Mouse (Mus musculus): ENCODE results near the gene Vps37b.

Gene Vps37b

DNA sequence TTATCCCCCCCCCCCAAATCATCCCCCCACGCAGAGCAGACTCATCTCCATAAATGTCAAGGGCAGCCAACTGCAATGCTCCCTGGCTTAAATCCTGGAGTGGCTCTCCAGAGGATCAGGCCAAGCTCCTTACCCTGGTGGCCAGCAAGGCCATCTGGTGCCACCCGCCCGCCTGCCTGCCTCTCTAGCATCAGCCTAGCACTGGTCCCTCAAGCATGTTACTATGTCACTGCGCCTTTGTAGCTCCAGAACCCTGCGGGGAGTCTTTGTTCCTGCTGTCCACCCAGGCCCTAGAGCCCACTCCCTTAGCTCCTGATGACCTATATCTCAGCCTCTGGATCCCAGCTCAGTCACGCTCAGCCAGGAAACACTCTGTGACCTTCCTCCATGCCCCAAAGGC lies 7.4 kb downstream of the Vps37b start:
- Histone ChIP-seq H3K9me3 (ENCODE audit: low read length) (no peaks in the 10 kb centered on the region), H3K36me3 (ENCODE audit: insufficient read depth, low read length) (peaks cover 11% of the 10 kb centered on the region), H3K4me3 (replicated peaks; ENCODE audit: low read length) (no peak overlapping the region), H3K27me3 (ENCODE audit: insufficient read depth, low read length) (no peaks in the 10 kb centered on the region), H3K4me1 (replicated peaks; ENCODE audit: low read depth, low read length) (peaks cover 45% of the 10 kb centered on the region)
- TF ChIP-seq NANOG (IDR thresholded peaks at IDR 0.05; ENCODE audit: borderline replicate concordance, low read length) (no peak), CTCF (conservative IDR thresholded peaks at IDR 0.05; ENCODE audit: low read length) (no peak), POU5F1 (IDR thresholded peaks at IDR 0.05; ENCODE audit: borderline replicate concordance, low read length) (no peak)

DNA sequence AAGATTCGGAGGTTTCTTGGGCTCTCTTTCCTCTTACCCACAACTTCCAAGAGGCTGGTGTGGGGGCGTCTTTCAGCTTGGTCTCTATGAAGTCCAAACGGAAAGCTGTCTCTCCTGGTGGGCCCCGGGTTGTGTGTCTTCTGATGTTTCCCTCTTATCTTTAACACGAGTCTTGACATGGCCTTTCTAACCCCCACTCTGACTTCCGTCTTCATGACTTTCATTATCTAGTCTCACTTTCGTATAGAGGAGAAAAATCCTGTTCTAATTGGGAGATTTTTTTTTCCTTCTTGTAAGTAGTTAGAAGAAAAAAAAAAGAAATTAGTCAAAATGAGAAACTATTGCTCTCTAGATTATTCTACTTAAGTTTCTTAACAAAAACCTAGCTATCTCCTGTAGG lies 9.7 kb downstream of the Vps37b start:
- H3K9me3 ChIP-seq (ENCODE audit: low read length) = no peaks in the 10 kb centered on the region
- H3K36me3 ChIP-seq (ENCODE audit: insufficient read depth, low read length) = peaks cover 11% of the 10 kb centered on the region
- peaks cover 42% of the 10 kb centered on the region for H3K4me1 ChIP-seq (replicated peaks; ENCODE audit: low read depth, low read length)
- no peaks in the 10 kb centered on the region for H3K27me3 ChIP-seq (ENCODE audit: insufficient read depth, low read length)
- TF ChIP-seq CTCF (conservative IDR thresholded peaks at IDR 0.05; ENCODE audit: low read length) (no peak), POU5F1 (IDR thresholded peaks at IDR 0.05; ENCODE audit: borderline replicate concordance, low read length) (no peak), NANOG (IDR thresholded peaks at IDR 0.05; ENCODE audit: borderline replicate concordance, low read length) (no peak)
- H3K4me3 ChIP-seq (replicated peaks; ENCODE audit: low read length) = no peak overlapping the region

DNA sequence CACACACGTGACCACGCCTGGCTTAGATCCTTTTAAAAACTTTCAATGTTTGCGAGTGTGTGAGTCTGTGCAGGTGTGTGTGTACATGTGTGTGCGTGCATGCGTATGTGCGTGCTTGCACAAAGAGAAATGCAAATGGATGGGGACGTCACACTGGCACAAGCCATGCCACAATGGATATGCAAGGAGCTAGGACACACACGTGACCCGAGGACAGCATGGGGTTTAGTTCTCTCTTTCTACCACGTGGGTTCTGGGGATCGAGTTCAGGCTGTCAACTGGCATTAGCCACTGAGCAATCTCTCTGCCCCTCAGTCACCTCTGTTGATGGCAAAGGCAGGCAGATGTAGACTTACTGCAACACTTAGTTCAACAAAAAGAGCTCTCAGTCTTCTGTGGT lies 10.4 kb downstream of the Vps37b start:
- H3K27me3 ChIP-seq (ENCODE audit: insufficient read depth, low read length) = no peaks in the 10 kb centered on the region
- TF ChIP-seq NANOG (IDR thresholded peaks at IDR 0.05; ENCODE audit: borderline replicate concordance, low read length) = no peak
- TF ChIP-seq CTCF (conservative IDR thresholded peaks at IDR 0.05; ENCODE audit: low read length) = no peak
- TF ChIP-seq POU5F1 (IDR thresholded peaks at IDR 0.05; ENCODE audit: borderline replicate concordance, low read length) = no peak
- peaks cover 45% of the 10 kb centered on the region for H3K4me1 ChIP-seq (replicated peaks; ENCODE audit: low read depth, low read length)

DNA sequence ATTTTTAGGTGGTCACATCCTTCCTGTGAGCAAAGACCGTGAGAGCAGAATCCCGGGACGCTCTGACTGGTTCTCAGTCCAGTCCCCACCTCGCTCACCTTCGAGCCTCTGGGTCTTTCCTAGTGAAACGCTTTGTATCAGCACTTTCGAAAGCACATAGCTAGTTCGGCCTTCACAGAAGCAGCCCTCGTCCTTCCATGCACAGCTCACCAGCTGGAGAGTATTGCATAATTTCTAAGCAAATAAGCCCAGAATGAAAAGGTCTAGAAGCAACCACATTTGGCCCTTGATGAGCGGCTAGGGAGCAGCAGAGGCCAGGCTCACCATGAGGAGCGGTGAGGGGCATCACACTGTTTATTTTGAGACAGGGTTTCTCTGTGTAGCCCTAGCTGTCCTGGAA lies 10.9 kb downstream of the Vps37b start:
- no peak for TF ChIP-seq POU5F1 (IDR thresholded peaks at IDR 0.05; ENCODE audit: borderline replicate concordance, low read length)
- no peak for TF ChIP-seq NANOG (IDR thresholded peaks at IDR 0.05; ENCODE audit: borderline replicate concordance, low read length)
- no peak for TF ChIP-seq CTCF (conservative IDR thresholded peaks at IDR 0.05; ENCODE audit: low read length)
- no peaks in the 10 kb centered on the region for H3K9me3 ChIP-seq (ENCODE audit: low read length)
- no peak overlapping the region for H3K4me3 ChIP-seq (replicated peaks; ENCODE audit: low read length)
- H3K27me3 ChIP-seq (ENCODE audit: insufficient read depth, low read length) = no peaks in the 10 kb centered on the region
- peaks cover 46% of the 10 kb centered on the region for H3K4me1 ChIP-seq (replicated peaks; ENCODE audit: low read depth, low read length)
- peaks cover 8% of the 10 kb centered on the region for H3K36me3 ChIP-seq (ENCODE audit: insufficient read depth, low read length)

More for the DNA sequence above, 10.4 kb downstream of the Vps37b start:
- peaks cover 11% of the 10 kb centered on the region for H3K36me3 ChIP-seq (ENCODE audit: insufficient read depth, low read length)
- no peak overlapping the region for H3K4me3 ChIP-seq (replicated peaks; ENCODE audit: low read length)
- H3K9me3 ChIP-seq (ENCODE audit: low read length) = no peaks in the 10 kb centered on the region

DNA sequence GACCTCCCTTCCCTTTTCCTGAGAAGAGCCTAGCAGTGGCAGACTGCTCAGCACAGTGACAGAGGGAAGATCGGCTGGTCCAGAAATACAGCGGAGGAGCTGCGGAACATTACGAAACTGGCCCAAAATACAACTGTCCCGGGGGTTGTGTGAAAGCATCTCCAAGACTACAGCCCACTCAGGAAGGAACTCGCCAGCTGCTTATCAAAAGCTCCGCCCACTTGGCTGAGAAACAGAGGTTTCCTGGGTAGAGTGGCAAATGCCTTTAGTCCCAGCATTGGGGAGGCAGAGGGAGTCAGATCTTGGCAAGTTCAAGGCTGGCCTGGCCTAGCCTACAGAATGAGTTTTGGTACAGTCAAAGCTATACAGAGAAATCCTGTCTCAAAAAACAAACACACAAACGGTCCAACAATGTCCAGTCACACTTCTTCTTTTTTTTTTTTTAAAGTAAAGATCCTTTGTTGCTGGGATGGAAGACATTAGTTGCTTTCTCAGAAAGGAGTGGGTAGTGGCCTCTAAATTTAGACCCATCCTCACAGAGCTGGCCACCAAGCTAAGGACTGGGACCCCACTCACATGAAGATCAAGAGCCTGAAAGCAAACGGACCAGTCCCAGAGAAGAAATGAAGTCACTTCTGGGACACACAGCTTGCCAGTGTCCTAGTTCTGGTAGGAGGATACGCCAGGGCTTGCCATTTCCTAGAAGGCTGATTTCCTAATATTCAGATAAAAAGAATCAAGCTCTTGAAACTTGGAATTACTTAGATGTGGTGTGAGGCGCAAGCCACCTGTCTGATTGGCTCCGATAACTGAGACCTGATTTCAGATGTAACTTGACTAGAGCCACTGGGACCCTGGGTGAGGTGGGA lies 12.5 kb downstream of the Vps37b start:
- Histone ChIP-seq H3K9me3 (ENCODE audit: low read length) (no peaks in the 10 kb centered on the region), H3K36me3 (ENCODE audit: insufficient read depth, low read length) (peaks cover 3% of the 10 kb centered on the region; the same call in 1 of the 2 replicates), H3K27me3 (ENCODE audit: insufficient read depth, low read length) (no peaks in the 10 kb centered on the region), H3K4me1 (replicated peaks; ENCODE audit: low read depth, low read length) (peaks cover 52% of the 10 kb centered on the region), H3K4me3 (replicated peaks; ENCODE audit: low read length) (no peak overlapping the region)
- no peak for TF ChIP-seq NANOG (IDR thresholded peaks at IDR 0.05; ENCODE audit: borderline replicate concordance, low read length)
- no peak for TF ChIP-seq POU5F1 (IDR thresholded peaks at IDR 0.05; ENCODE audit: borderline replicate concordance, low read length)
- TF ChIP-seq CTCF (conservative IDR thresholded peaks at IDR 0.05; ENCODE audit: low read length) = no peak

DNA sequence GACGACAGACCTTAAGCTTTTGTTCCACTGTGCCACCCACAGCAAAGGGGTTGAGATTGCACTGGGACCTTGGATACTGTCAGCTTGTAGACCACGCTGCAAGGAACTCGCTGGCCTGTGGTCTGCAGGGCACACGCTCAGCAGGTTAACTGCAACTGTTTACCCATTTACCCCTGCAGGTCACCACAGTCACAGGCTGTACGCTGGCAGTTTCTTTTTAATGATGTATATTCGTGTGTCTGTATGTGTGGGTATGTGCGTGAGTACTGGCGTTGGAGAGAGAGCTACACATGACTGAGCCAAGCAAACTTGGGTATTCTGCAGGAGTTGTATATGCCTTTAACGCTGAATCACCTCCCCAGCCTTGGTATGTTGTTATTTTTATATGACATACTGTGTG lies 13.4 kb downstream of the Vps37b start:
- peaks cover 54% of the 10 kb centered on the region for H3K4me1 ChIP-seq (replicated peaks; ENCODE audit: low read depth, low read length)
- H3K9me3 ChIP-seq (ENCODE audit: low read length) = no peaks in the 10 kb centered on the region
- H3K4me3 ChIP-seq (replicated peaks; ENCODE audit: low read length) = no peak overlapping the region
- H3K27me3 ChIP-seq (ENCODE audit: insufficient read depth, low read length) = no peaks in the 10 kb centered on the region
- H3K36me3 ChIP-seq (ENCODE audit: insufficient read depth, low read length) = peaks cover 3% of the 10 kb centered on the region; the same call in 1 of the 2 replicates
- TF ChIP-seq NANOG (IDR thresholded peaks at IDR 0.05; ENCODE audit: borderline replicate concordance, low read length) (no peak), CTCF (conservative IDR thresholded peaks at IDR 0.05; ENCODE audit: low read length) (no peak), POU5F1 (IDR thresholded peaks at IDR 0.05; ENCODE audit: borderline replicate concordance, low read length) (no peak)

DNA sequence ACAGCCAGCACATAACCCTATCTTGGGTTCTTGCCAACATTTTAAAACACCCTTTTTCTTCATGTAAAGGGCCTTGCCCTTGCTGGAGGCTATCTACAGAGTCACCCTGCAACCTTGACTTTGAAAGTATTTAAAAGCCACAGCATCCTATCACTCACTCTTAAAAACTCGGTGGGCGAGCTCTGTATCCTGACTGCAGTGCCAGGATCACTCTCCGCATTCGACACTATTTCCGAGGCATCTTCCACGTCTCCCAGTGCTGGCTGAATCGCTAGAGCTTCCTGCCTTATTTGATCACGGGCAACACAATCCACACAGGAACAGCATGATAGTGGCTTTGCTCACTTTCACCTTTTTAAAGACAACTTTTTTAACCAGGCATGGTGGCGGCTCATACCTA lies 14.1 kb downstream of the Vps37b start:
- no peaks in the 10 kb centered on the region for H3K9me3 ChIP-seq (ENCODE audit: low read length)
- no peaks in the 10 kb centered on the region for H3K27me3 ChIP-seq (ENCODE audit: insufficient read depth, low read length)
- H3K36me3 ChIP-seq (ENCODE audit: insufficient read depth, low read length) = peaks cover 3% of the 10 kb centered on the region; the same call in 1 of the 2 replicates
- H3K4me3 ChIP-seq (replicated peaks; ENCODE audit: low read length) = no peak overlapping the region
- H3K4me1 ChIP-seq (replicated peaks; ENCODE audit: low read depth, low read length) = peaks cover 59% of the 10 kb centered on the region
- TF ChIP-seq POU5F1 (IDR thresholded peaks at IDR 0.05; ENCODE audit: borderline replicate concordance, low read length) = no peak
- no peak for TF ChIP-seq NANOG (IDR thresholded peaks at IDR 0.05; ENCODE audit: borderline replicate concordance, low read length)

DNA sequence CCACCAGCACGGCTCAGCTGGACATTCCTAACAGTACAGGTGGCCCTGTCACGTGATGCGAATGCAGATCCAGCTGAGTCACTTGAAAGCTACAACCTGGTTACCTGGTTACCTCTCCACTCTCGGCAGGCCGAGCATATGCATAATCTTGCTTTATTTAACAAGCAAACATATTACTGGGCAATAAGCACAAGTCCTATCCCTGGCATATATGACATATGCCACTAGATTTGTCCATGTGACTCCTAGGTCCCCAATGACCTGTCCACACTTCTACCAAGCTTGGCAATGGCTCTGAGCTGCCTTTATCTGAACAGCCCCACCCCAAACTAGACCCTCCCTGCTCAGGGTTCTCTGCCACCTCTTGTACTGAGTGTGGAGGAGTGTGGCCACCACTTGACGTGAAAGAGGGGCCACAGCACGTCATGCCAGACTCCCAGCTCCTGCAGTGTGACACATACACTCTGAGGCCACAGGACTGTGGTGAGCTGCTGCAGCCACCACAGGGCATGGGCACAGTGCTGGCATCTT lies 15.7 kb downstream of the Vps37b start:
- TF ChIP-seq NANOG (IDR thresholded peaks at IDR 0.05; ENCODE audit: borderline replicate concordance, low read length) (no peak), POU5F1 (IDR thresholded peaks at IDR 0.05; ENCODE audit: borderline replicate concordance, low read length) (no peak), CTCF (conservative IDR thresholded peaks at IDR 0.05; ENCODE audit: low read length) (no peak)
- Histone ChIP-seq H3K27me3 (ENCODE audit: insufficient read depth, low read length) (no peaks in the 10 kb centered on the region), H3K4me3 (replicated peaks; ENCODE audit: low read length) (no peak overlapping the region), H3K9me3 (ENCODE audit: low read length) (no peaks in the 10 kb centered on the region), H3K36me3 (ENCODE audit: insufficient read depth, low read length) (no peaks in the 10 kb centered on the region), H3K4me1 (replicated peaks; ENCODE audit: low read depth, low read length) (peaks cover 72% of the 10 kb centered on the region)
